Mouse (Mus musculus): ENCODE data around the gene Cep170. TPM values are rescaled to one million over a fixed set of nuclear protein-coding genes. Genes with fewer than 3 reads are reported as not detected.

The Cep170 gene
- total RNA-seq, 4 experiments from 2014 or later: 27.4 to 44.4 (median 37.9) TPM

- DNase-seq: no peak
Measured at GRCm38 (mm10) chr1:176824611-176825010, 10.7 kb upstream of the Cep170 start.

GRCm38 (mm10) chr1:176823889-176824288 lies 10.0 kb upstream of the Cep170 start:
- DNase-seq: no peak

- DNase-seq: no peak
Measured at GRCm38 (mm10) chr1:176822949-176823348, 9.1 kb upstream of the Cep170 start.

- DNase-seq: no peak
Measured at GRCm38 (mm10) chr1:176821929-176822328, 8.1 kb upstream of the Cep170 start.

GRCm38 (mm10) chr1:176818763-176819162 lies 4.9 kb upstream of the Cep170 start:
- peak; percentile 64 for DNase-seq

GRCm38 (mm10) chr1:176818147-176818546 lies 4.3 kb upstream of the Cep170 start:
- DNase-seq: no peak

- no peak for DNase-seq
Measured at GRCm38 (mm10) chr1:176816728-176817127, 2.9 kb upstream of the Cep170 start.

- peak; percentile 96 for DNase-seq
Measured at GRCm38 (mm10) chr1:176814591-176815062, 760 bp upstream of the Cep170 start, which contains the start of gene Sdccag8. TSS of gene Sdccag8 (plus strand) at chr1:176814660.

- peak; percentile 52 for DNase-seq
Measured at GRCm38 (mm10) chr1:176813292-176814035, 403 bp downstream of the Cep170 start.

GRCm38 (mm10) chr1:176812491-176813291 lies 1.2 kb downstream of the Cep170 start:
- DNase-seq: no peak

GRCm38 (mm10) chr1:176811892-176812291 lies 2.0 kb downstream of the Cep170 start:
- DNase-seq: no peak

- DNase-seq: no peak
Measured at GRCm38 (mm10) chr1:176810161-176810560, 3.7 kb downstream of the Cep170 start.

- DNase-seq: no peak
Measured at GRCm38 (mm10) chr1:176800728-176801365, 13.0 kb downstream of the Cep170 start.

GRCm38 (mm10) chr1:176798673-176799072 lies 15.2 kb downstream of the Cep170 start:
- no peak for DNase-seq

GRCm38 (mm10) chr1:176792175-176792574 lies 21.7 kb downstream of the Cep170 start:
- no peak for DNase-seq

- DNase-seq: no peak
Measured at GRCm38 (mm10) chr1:176789326-176789725, 24.5 kb downstream of the Cep170 start.

GRCm38 (mm10) chr1:176774533-176774932 lies 39.3 kb downstream of the Cep170 start:
- no peak for DNase-seq

GRCm38 (mm10) chr1:176762295-176762694 lies 51.6 kb downstream of the Cep170 start:
- no peak for DNase-seq

GRCm38 (mm10) chr1:176760673-176761072 lies 53.2 kb downstream of the Cep170 start:
- no peak for DNase-seq

- no peak for DNase-seq
Measured at GRCm38 (mm10) chr1:176755586-176755985, 58.3 kb downstream of the Cep170 start.

GRCm38 (mm10) chr1:176753861-176754718 lies 59.8 kb downstream of the Cep170 start:
- no peak for DNase-seq

- DNase-seq: no peak
Measured at GRCm38 (mm10) chr1:176749708-176750107, 64.2 kb downstream of the Cep170 start.

All from adrenal gland, adult 8-10 months (tissue).